Mouse (Mus musculus): ENCODE measurements around the gene Phospho1. TPM values are rescaled to one million over a fixed set of nuclear protein-coding genes. Genes with fewer than 3 reads are reported as not detected.

Gene Phospho1
- total RNA-seq, 2 experiments from 2014 or later, result 355 to 388 TPM

GRCm38 (mm10) chr11:95811741-95812140 is 12.6 kb upstream of the Phospho1 start:
- DNase-seq (ENCODE audit: low spot score), result no peak

- DNase-seq (ENCODE audit: low spot score), result no peak
Observed at GRCm38 (mm10) chr11:95812224-95812623, 12.1 kb upstream of the Phospho1 start.

GRCm38 (mm10) chr11:95814101-95814500 is 10.2 kb upstream of the Phospho1 start:
- DNase-seq (ENCODE audit: low spot score), result no peak

- DNase-seq (ENCODE audit: low spot score), result peak; percentile 62
Observed at GRCm38 (mm10) chr11:95814857-95815256, 9.4 kb upstream of the Phospho1 start.

- no peak for DNase-seq (ENCODE audit: low spot score)
Observed at GRCm38 (mm10) chr11:95815412-95815811, 8.9 kb upstream of the Phospho1 start.

- no peak for DNase-seq (ENCODE audit: low spot score)
Observed at GRCm38 (mm10) chr11:95819138-95819537, 5.2 kb upstream of the Phospho1 start.

- DNase-seq (ENCODE audit: low spot score), result no peak
Observed at GRCm38 (mm10) chr11:95821511-95821910, 2.8 kb upstream of the Phospho1 start.

GRCm38 (mm10) chr11:95822437-95822836 is 1.9 kb upstream of the Phospho1 start:
- DNase-seq (ENCODE audit: low spot score), result no peak

GRCm38 (mm10) chr11:95824877-95825243 is 561 bp downstream of the Phospho1 start:
- peak; percentile 91 for DNase-seq (ENCODE audit: low spot score)

GRCm38 (mm10) chr11:95825625-95826024 is 1.3 kb downstream of the Phospho1 start:
- no peak for DNase-seq (ENCODE audit: low spot score)

- DNase-seq (ENCODE audit: low spot score), result no peak
Observed at GRCm38 (mm10) chr11:95826317-95827167, 2.2 kb downstream of the Phospho1 start.

- DNase-seq (ENCODE audit: low spot score), result no peak
Observed at GRCm38 (mm10) chr11:95827168-95827447, 2.8 kb downstream of the Phospho1 start.

- DNase-seq (ENCODE audit: low spot score), result peak; percentile 77
Observed at GRCm38 (mm10) chr11:95827464-95828085, 3.3 kb downstream of the Phospho1 start.

GRCm38 (mm10) chr11:95828181-95828964 is 4.1 kb downstream of the Phospho1 start:
- no peak for DNase-seq (ENCODE audit: low spot score)

- no peak for DNase-seq (ENCODE audit: low spot score)
Observed at GRCm38 (mm10) chr11:95829526-95830050, 5.3 kb downstream of the Phospho1 start.

- DNase-seq (ENCODE audit: low spot score), result no peak
Observed at GRCm38 (mm10) chr11:95830411-95831275, 6.3 kb downstream of the Phospho1 start.

- DNase-seq (ENCODE audit: low spot score), result no peak
Observed at GRCm38 (mm10) chr11:95831276-95831619, 6.9 kb downstream of the Phospho1 start.

GRCm38 (mm10) chr11:95831641-95832040 is 7.3 kb downstream of the Phospho1 start:
- DNase-seq (ENCODE audit: low spot score), result no peak

- no peak for DNase-seq (ENCODE audit: low spot score)
Observed at GRCm38 (mm10) chr11:95832129-95833005, 8.1 kb downstream of the Phospho1 start.

GRCm38 (mm10) chr11:95833006-95833570 is 8.8 kb downstream of the Phospho1 start:
- no peak for DNase-seq (ENCODE audit: low spot score)

Data from gastrocnemius, adult 18-20 months (tissue).